Mouse (Mus musculus) c-Kit-negative CD71-positive TER-119-positive erythroid progenitor cells, embryonic 14.5 days (primary cell): ENCODE results near the gene Bik.
A peak's percentile ranks its signal among the peaks of the same experiment; 100 is the strongest.
"Not testable (repeated sequence)": the region's sequence is repeated elsewhere in the genome, so short reads cannot be mapped to it uniquely, and the experiment has no call there.

Source experiments
- DNase-seq: peaks from one replicate; pipeline ENCODE4 v3.0.0-alpha.2; 2013; ENCODE audit warnings: low read depth, low spot score

Bik gene

DNA sequence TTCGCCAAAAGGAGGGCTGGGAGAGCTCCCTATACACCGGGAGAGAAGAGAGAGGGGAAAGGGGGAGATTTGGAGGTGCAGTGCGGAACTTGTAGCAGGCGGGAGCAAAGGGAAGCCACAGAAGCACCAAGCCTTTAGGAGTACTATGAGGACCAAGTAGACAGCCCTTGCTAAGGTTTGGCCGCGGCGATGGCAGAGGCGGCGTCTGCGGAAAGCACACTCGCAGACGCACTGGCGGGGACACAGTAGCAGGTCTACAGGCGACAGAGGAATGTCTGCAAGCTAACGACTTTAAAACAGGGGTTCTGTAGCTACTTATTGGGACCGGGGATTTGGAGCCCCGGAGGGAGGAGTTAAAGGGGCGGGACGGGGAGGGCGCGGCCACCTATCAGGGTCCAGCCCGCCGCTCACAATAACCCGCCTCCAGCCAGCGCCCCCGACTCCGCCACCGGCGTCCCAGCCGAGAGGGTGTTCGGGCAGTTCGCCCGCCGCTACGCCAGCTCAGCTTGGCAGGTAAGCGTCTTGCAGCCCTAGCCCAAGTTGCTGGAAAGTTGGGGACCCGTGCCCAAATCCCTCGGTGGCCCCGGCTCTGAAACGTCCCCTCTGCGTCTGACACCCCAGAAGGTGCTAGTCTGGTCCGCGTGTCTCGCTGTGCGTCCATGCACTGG lies at the start of gene Bik:
TSS of gene Bik (plus strand) at position 439 of the 668 bp plus-strand sequence.
- no peak for DNase-seq

DNA sequence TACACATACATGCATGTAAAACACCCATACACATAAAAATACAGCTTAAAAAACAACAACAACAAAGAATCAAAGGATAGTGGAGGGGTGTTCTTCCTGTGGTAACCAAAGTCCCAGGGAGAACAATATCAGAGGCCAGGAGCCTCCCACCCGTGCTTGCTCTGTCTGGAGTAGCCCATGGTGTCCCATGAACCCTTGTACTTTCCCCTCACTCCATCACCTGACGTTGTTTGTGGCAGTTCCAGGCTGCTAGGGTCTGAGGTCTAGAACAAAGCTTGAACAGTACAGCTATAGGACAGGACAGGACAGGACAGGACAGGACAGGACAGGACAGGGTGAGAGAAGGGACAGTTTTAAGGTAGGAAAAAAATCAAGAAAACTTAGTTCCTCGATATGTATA lies 48.6 kb upstream of the Bik start:
- DNase-seq = no peak

DNA sequence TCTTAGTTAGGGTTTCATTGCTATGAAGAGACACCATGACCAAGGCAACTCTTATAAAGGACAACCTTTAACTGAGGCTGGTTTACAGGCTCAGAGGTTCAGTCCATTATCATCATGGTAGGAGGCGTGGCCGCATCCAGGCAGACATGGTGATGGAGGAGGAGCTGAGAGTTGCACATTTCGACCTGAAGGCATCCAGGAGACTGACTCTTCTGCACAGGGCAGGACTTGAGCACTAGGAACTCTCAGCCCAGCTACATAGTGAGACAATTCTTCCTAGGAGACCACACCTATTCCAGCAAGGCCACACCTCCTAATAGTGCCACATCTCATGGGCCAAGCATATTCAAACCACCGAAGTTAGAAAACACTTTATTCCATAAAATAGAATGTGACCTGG lies 46.8 kb upstream of the Bik start:
- no peak for DNase-seq

DNA sequence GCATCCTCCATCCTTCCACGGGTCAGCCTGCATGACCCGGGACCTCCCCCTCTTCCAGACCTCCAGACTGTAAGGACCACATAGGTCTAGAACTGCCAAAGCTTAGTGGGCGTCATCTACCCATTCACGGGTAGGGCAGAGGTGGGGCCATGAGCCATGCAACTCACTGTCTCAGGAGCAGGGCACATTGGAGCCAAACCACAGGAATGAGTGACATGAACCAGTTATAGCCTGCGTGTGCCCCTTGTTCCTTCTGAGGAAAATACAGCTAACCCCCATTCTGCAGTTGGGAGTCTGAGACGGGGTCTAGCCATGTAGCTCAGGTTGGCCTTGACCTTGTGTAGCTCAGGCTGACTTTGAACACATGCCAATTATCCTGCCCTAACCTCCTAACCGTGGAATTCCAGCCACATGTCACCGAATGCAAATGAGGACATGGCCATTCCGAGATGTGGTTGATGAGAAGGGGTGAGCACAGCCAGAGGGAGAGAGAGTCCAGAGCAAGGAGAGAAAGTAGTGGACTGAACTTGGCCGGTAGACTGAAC lies 45.4 kb upstream of the Bik start:
- no peak for DNase-seq

DNA sequence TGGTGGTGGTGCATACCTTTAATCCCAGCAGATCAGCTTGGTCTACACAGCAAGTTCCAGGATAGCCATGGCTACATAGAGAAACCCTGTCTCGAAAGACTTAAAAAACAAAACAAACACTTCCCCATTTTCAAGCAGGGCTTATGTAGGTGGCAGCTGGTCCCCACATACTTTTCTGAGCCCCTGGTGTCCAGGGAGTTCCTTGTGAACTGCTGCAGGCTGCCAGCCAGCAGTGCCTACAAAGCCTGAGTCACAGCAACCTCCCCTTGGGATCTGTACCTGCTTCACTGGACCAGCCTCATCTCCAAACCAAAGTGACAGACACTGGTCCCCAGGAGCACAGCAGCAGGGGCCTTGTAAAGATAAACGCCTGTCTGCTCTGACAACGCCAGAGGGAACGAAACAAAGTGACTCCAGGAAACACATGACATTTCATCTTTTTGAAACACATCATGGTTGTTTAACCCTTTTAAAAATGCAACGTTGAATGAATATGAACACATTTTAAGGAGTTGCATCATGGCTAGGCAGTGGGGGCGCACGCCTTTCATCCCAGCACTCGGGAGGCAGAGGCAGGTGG lies 43.9 kb upstream of the Bik start:
- no peak for DNase-seq

DNA sequence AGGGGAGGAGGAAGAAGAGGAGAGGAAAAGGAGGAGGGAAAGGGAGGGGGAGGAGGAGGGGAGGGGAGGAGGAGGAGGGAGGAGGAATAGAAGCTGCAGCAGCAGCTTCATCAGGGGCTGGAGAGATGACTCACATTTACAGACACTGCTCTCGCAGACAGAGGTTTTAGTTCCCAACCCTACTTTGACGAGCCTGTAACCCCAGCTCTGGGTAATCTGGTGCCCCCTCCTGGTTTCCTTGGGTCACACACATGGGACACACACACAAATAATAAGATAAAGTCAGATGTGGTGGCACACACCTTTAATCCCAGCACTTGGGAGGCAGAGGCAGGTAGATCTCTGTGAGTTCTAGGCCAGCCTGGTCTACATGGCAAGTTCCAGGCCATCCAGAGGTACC lies 43.2 kb upstream of the Bik start:
- no peak for DNase-seq

DNA sequence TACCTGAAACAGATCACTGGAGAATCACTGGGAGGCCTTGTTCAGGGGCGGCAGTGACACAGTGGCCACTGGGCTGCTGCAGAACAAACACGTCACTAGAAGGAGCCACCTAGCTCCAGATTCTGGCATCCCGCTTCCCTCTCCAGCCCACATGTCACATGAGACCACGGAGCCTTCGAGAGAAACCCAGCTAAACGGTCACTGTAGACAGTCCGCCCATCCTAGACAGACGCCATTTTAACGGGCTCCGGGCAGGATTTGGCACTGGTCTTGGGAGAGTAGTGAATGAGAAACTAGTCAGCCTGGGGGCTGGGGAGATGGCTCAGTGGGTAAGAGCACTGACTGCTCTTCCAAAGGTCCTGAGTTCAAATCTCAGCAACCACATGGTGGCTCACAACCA lies 42.4 kb upstream of the Bik start:
- DNase-seq = no peak

DNA sequence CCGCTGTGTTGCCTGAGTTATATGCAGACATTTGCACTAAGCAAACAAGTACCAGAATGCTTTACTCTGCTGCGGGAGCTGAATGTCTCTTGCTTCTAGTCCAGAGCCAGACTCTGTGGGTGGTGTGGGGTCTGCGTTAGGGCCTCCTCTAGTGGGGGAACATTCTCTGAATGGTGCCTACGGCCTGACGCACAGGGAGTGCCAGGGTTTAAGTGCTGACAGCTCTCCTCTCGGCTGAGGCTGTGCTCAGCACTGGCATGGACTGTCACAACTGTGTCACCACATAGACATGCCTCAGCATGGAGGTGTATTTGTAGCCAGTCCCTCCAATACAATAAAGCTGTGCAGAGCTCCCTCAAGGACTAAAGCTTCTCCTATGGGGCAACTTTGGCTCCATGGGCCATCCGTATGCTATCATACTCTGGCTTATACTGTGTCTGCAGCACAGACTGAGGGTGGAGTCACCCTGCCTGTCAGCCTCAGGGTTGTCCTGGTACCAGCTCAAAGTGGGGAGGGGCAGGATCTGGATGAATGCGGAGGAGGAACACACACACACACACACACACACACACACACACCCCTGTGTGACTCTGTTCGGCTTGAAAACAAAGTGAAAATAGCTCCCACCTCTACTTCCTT lies 39.1 kb upstream of the Bik start:
- no peak for DNase-seq

DNA sequence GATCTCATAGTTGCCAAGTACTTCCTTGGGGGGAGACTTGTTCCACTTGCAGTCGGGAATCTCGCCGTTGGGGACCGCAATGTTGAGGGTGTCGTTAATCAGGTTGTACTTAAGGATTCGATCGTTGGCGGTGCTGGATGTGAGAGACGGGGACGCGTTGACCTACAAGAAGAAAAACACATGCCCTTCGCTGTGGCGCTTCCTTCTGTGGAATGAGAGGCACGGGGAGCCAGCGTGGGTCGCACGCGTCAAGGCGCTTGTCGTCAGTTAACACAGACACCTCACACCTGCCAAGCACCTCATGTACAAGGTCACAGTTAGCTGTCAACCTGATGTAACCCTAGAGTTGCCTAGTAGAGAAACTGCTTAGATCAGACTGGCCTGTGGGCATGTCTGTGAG lies 37.2 kb upstream of the Bik start:
- DNase-seq = no peak

DNA sequence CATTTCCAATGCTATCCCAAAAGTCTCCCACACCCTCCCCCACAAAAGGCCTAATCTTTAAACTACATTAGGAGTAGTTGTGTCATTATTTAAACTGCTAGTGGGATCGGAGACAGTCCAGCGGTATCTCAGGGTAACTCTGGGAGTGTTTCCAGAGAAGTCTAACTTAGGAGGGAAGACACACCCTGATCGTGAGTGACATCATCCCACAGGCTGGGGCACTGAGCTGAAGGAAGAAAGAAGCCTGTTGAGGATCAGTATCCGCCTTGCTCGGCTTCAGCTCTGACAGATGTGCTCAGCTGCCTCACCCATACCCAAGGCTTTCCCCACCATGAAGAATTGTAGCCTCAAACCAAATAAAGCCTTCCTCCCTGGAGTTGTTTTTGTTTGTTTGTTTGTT lies 34.8 kb upstream of the Bik start:
- DNase-seq = no peak

DNA sequence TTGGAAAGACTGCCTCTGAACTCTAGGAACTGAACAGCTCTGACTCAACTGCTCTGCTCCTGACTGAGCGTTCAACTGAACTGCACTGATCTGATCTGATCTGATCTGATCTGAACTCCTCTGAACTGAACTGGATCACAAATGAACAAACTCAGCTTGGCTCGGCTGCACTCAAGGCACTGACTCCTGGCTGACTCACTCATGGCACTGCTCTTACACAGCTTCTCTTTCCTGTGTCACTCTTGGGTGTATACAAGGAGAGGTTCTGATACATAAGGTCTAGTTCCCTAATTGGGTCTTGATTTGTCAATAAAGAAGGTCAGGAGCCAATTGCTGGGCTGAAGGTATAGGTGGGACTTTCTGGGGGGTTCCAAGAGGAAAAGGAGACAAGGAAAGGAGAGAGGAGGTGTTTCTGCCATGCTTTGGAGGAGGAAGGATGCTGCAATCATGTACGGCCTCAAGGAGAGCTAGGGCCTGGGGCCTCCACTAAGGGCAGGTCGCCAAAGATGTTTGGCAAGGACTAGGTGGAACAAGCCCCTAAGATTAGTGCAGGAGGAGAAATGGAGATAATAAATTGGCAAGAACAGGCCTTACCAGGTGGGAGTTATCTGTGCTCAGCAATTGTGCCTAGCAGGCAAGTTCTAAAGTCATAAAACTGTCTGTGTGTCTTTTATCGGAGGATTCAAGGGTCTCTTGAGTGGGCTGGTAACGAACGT lies 32.6 kb upstream of the Bik start:
- no peak for DNase-seq

DNA sequence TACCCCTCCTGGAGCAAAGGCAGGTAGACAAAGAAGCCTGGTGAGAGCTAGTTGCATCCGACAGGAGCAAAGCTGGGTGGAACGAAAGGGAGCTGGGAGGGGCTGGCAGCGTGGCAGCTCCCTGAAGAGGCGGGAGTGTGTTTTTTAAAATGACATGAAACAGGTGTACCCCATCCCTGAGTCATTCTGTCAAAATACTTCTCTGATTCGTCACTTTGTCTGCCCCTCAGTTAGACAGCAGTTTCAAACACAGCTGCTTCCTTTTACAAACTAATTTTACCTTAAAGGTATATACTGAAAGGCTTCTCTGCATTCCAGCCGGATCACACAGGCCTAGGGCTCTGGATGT lies 32.1 kb upstream of the Bik start:
- no peak for DNase-seq

DNA sequence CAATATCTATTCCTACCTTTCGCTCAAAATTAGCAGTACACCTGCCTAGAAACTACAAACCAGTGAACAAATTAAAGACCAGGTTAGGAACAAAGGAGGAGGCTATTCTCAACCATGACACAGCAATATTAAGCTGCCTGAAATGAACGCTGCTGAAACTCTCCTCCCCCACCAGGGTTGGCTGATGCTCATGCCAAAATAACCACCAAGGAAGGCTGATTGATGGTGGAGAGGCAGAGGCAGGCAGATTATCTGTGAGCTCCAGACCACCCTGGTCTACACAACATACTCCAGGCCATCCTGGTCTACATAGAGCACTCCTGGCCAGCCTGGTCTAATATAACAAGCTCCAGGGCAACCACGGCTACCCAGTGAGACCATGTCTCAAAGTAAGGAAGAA lies 31.5 kb upstream of the Bik start:
- no peak for DNase-seq

DNA sequence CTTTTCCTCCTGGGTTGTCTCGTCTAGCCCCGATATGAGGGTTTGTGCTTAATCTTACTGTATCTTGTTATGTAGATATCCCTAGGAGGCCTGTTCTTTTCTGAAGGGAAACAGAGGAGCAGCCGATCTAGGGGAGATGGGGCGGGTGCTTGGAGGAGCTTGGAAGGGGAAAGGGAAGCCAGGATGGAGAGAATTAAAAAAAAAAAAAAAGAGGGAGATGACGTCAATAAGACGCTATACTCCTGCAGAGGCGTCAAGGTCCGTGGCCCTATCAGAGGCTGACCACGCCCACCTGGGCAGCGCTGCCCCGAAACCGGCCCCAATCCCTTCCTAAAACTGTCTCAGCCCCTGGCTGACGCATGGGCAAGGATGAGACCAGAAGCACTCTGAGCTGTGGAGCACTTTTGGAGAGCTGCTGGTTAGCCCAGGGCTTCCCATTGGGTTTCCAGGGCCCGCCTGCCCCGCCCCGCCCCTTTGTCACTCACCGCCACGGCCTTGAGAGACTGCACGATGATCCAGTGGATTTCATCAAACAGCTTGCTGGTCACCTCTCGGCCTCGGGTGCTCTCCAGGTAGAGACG lies 30.8 kb upstream of the Bik start:
- no peak for DNase-seq

DNA sequence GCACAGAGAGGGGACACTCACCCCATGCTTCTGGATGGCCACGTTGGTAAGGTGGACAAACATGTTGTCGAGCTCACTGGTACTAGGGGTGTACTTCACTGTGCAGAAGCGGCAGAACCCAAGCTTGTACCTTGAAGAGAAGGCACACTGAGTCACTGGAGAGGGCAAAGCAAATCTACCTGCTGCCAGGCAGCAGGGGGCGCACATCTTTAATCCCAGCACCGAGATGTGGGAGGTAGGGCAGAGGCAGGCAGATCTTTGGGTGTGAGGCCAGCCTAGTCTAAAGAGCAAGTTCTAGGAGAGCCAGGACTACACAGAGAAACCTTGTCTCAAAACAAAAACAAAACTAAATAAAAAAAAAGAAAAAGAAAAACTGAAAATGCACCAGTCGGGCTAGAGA lies 29.4 kb upstream of the Bik start:
- DNase-seq = no peak

DNA sequence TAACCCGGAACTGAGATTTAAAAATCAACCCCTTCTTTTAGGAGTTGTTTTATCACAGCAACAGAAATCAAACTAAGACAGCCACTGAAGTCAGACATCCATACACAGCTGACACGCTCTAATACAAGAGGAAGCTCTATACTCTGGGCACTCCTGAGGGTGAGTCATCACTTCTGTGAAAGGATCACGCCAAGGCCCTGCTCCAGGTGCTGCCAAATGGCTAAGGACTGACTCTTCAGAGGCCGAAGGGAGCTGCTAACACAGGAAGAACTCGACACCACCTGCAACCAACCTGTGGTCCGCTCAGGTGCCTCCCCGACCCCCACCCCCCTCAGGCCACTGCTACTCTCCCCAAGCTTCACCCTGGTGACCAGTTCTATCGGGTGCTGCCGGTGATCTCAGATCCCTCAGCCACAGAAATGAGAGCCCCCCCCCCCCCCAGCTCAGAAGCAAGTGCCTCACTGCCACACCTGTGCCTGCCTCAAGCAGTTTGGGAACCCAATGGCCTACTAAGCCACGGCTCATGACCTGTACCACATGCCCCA lies 27.4 kb upstream of the Bik start:
- no peak for DNase-seq

DNA sequence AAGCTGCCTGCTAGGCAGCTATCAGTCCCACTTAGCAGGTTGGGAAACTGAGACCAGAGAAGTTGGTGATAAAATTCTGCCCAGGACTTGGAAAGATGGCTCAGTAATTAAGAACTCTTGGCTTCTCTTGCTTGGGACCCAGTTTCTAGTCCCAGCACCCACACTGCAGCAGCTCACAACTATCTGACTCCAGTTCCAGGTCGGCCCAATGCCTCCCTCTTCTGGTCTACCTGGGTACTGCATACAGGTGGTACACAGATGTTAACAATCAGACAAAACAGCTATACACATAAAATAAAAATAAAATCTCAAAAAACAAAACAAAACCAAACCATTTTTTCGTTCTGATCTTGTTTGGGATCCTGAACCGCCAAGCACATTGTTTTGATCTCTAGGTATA lies 26.3 kb upstream of the Bik start:
- peak; percentile 52 for DNase-seq

DNA sequence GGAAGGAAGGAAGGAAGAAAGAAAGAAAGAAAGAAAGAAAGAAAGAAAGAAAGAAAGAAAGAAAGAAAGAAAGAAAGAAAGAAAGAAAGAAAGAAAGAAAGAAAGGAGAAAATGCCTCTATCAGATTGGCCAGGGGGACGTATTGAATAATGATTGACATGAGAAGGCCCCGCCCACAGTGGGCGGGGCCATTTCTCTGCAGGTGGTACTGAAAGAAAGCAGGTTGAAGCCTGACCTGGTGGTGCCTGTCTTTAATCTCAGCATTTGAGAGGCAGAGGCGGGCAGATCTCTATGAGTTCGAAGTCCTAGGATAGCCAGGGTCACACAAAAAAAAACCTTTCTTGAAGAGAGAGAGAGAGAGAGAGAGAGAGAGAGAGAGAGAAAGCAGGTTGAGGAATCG lies 25.2 kb upstream of the Bik start:
- not testable (repeated sequence) for DNase-seq

DNA sequence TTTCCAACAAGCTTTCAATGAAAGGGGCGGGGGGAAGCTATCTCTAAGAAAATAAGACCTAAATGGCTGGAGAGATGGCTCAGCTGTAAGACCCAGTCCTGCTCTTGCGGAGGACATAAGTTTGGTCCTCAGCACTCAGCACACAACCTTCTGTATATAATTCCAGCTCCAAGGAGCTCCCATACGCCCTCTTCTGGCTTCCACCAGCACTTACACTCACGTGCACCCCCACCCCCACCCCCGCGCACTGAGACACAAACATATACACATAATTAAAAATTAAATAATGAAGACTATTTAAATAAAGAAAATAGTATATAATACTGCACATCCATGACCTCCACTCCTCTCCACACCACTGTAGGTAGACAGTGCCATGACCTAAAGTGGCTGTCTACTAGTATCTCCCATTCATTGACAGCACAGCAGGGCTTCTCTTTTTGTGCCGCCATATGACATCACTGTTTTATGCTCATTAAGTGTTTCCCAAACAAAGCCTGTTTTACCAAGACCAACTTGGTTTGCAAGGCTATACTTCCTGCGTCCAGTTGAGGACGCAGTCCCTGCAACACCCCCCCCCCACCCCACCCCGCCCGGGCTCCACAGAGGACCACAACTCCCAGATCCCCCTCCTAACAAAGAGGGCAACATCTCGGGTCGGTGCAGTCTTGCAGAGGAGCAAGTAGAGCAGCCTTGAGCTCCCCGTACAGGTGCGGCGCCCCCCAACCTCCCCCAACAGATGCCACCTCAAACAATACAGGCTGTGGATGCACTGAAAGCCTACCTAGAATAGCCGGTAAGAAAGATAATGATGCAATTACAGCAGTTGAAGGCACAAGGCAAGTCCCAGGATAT lies 16.5 kb upstream of the Bik start:
- DNase-seq = no peak

DNA sequence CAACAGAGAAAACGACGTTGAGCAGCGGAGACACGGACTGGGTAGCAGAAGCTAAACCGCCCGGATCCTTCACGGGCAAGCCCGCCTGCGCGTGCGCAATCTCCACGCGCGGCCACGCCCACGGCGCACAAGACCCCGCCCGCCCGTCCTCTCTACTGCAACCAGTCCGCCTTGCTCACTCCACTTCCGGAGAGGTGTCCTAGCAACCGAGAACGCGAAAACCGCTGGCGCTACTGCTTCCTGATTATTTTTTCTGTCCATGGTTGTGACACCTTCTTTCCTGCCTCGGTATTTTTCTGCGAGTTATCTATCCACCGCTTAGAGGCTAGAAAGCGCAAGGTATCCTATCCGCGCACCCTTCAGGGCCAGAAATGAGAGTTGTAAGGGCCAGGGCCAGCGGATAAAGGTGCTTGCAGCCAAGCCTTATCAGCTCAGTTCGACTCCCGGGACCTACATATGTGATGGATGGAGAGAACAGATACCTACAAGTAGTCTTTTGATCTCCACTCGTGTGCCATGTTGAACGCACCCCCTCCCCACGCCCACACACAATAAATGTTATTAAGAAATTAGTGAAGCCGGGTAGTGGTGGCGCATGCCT lies 15.8 kb upstream of the Bik start, which contains the start of gene Ttll1:
TSS of gene Ttll1 (minus strand) at position 89 of the 601 bp plus-strand sequence.
- DNase-seq = peak; percentile 73
